Mouse (Mus musculus): ENCODE data around the gene Olfr282.

DNA sequence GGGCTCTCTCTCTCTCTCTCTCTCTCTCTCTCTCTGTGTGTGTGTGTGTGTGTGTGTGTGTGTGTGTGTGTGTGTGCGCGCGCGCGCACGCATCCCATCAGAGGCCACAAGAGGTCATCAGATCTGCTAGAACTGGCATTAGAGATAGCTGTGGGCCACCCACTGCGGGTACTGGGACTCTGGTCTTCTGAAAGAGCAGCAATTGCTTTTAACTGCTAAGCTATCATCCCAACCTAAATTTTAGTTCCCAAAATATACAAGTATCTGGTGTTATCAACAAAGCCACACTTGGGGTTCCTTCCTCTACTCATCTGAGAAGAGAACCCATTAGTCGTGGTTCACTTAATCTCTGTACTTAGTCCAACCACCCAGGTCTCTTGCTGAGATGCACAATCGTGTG lies 20.8 kb upstream of the Olfr282 start:
- TF ChIP-seq CTCF (conservative IDR thresholded peaks at IDR 0.05; ENCODE audit: insufficient read depth, insufficient read length, low read depth, low read length) (no peak), POLR2A (IDR thresholded peaks at IDR 0.05; ENCODE audit: low read depth, low read length) (no peak)

Measured in kidney, adult 2 months (tissue).